Mouse (Mus musculus): ENCODE data around the gene Stt3a. TPM values are rescaled to one million over a fixed set of nuclear protein-coding genes. Genes with fewer than 3 reads are reported as not detected.

Stt3a gene
- 10 to 100 TPM; 73.9 to 77.3 TPM for total RNA-seq (2021)
- long read RNA-seq, experiment 1, full-length matches to known transcripts, result 34 of 37 reads
- long read RNA-seq, experiment 1, partial matches to known transcripts, result 2 of 37 reads
- long read RNA-seq, experiment 1, other reads (novel, unspliced or antisense), result 1 of 37 reads
- long read RNA-seq, experiment 2, full-length matches to known transcripts, result 20 of 25 reads
- long read RNA-seq, experiment 2, partial matches to known transcripts, result 2 of 25 reads
- long read RNA-seq, experiment 2, other reads (novel, unspliced or antisense), result 3 of 25 reads

DNA sequence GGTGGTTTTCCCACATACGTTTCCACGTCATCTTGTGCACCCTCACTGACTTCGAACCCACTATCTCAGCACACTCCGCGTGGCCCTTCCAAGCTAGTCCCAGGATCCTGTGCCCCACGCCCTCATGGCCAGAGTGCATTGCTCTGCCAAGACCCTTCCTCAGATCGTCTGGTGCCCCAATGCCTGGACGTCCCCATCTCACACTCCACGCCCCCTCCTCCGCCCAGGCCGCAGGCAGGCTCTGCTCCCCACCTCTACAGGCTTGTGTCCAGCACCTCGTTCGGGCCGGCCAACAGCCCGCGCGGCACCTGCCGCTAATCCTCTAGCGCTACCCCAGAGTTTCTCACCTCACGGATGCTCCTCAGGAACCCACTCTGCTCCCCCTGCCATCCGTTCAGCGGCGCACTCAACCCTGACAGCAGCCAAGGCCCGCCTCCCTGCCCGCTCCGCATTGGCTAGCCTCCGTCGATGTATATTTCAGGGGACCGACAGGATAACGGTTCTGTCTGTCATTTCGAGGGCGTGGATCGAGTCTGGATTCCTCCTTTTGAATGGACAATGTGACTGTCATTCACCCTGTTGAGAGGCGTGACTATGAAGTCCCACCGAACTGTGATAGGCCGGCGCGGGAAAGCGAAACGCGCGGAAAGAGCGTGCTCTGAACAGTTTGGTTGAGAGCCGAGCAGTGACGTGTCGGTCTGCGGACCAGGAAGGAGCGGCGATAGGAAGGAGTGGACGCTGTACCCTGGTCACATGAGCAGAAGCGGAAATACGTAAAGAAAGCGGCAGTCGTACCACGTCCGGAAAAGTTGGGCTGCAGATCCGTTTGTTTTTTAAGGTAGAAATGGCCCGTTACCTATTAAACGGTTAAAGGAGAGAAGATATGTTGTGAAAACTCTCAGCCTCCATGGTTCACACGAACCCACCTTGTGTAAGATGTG, at the start of gene Stt3a:
Stt3a (minus strand) TSS at position 477 of the 941 bp plus-strand sequence.
- peak; percentile 99 to 100 for DNase-seq (ENCODE audit: low spot score in 2 of 2)

DNA sequence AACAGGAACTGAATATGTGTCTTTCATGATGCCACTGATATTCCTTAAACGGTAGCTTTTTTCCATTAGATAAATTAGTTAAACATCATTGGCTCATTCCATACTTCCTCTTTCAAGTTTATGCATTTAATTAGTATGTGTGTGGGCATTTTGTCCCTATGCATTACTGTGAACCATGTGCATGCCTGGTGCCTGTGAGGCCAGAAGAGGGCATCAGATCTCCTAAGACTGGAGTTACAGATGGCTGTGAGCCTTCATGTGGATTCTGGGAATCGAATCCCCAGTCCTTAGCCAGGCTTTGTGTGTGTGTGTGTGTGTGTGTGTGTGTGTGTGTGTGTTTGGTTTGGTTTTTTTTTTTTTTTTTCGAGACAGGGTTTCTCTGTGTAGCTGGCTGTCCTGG, 47.0 kb upstream of the Stt3a start:
- no peak for DNase-seq (ENCODE audit: low spot score in 2 of 2)

DNA sequence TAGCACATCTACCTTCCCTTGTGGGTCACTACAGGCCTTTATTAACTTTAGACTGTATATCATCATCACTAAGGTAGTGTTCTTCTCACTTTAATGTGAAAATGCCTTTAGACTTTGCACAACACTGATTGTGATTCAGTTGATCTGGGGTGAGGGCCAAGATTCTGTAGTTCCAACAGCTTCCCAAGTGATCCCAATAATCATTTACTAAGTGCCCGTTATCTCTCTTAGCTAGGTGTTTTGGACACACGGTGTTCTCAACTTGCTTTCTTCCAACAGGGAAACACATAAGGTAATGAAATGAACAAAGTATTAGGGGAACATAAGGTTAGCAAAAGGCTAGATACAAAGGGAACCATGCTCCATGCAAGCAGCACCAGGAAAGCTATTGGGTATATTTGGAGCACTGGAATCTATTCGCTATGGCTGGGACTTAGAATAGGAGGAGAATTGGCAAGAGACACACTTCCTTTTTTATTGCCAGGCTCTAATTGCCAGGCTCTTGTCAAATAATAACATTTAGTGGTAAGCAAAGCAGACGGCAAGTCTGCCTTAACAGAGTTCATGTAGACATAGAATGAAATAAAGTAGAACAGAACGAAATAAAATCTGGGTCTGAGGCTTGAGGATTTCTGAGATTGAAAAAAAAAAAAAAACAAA, 40.8 kb upstream of the Stt3a start:
- no peak for DNase-seq (ENCODE audit: low spot score in 2 of 2)

DNA sequence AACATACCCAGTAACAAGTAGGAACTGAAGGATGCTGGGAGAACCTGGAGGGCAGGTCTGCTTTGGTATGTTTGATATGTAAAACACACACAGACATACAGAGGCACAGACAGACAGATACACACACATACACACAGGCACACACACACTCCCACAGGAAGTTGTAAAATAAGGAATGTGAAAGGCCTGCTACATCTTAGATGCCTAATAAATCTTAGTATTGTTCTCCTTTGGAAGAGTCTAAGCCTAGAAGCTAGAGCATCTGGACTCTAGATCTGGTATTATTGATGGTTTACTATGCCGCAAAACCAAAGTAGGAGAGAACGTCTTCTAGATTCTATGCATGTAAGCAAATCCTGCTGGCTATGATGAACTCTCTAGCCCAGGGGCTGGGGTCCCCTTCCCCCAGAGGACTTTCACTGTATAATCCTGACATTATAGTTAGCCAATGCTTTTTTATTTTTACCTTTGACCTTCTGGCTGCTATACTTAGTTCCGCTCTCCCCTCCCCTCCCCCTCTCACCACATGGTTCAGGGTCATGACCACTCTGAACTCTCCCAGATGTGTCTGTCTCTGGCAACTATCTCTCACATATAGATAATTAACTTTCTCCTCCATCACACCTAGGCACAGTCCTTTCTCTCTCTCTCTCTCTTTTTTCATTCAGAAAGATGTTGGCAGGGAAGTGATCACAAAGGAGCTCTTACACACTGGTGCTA, 37.9 kb upstream of the Stt3a start:
- no peak for DNase-seq (ENCODE audit: low spot score in 2 of 2)

DNA sequence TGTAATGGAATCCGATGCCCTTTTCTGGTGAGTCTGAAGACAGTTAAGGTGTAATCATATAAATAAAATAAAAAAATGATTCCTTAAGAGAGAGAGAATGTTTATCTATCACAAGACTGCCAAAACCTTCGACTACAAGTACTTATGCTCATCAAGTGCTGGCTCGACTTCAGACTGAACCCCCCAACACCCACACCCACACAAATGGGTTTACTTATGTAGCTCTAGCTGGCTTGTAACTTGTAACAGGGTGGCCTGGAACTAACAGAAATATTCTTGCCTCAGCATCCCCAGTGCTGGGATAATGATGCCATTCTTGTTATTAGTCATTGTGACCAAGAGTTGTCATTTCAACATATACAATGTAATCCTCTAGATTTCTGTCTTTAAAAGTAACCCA, 36.4 kb upstream of the Stt3a start:
- no peak for DNase-seq (ENCODE audit: low spot score in 2 of 2)

DNA sequence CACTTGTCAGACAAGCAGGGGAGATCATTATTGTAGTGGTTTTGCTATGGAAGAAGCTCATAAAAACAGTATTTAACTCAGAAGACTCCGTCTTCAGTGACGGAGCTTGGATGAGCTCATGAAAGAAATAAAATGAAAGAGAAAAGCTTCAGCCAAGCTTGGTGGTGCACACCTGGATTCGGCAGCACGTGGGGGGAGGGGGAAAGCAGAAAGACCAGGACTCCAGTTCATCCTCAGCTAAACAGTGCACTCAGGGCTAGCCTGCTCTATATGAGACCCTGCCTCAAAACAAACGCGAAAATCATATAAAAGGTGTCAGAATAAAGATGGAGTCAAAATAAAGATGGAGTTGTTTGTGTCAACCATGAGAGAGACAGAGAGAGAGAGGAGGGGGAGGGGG, 35.9 kb upstream of the Stt3a start:
- DNase-seq (ENCODE audit: low spot score in 2 of 2), result no peak

DNA sequence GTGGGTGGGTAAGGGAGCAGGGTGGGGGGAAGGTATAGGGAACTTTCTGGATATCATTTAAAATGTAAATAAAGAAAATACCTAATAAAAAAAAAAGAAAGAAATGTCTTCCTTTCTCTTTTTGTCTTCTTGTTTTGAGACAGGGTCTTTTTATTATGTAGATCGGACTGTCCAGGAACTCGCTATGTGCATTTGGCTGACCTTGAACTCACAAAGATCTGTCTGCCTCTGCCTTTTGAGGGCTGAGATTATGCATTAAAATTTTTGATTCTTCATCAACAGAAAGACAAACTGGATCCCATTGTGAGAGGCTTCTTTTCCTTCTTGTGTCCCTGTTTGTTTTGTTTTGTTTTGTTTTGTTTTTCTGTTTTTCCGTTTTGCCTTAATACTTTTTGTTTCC, 35.5 kb upstream of the Stt3a start:
- DNase-seq (ENCODE audit: low spot score in 2 of 2), result no peak

DNA sequence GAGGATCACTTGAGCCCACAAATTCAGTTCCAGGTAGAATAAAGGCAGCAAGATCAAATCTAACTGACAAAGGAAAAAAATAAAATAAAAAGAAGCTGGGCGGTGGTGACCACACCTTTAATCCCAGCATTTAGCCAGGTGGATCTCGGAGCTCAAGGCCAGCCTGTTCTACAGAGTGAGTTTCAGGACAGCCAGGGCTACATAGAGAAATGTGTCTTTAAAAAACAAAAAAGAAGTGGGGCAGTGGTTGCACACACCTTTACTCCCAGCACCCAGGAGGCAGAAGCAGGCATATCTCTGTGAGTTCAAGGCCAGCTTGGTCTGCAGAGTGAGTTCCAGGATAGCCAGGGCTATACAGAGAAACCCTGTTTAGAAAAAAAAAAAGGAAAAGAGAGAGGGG, 34.5 kb upstream of the Stt3a start:
- DNase-seq (ENCODE audit: low spot score in 2 of 2), result no peak

GRCm38 (mm10) chr9:36796781-36797555, 29.5 kb upstream of the Stt3a start, which contains the start of gene Ei24:
Gene Ei24, minus strand, starts transcription at chr9:36797393.
- DNase-seq (ENCODE audit: low spot score in 2 of 2), result peak; percentile 91 to 93

DNA sequence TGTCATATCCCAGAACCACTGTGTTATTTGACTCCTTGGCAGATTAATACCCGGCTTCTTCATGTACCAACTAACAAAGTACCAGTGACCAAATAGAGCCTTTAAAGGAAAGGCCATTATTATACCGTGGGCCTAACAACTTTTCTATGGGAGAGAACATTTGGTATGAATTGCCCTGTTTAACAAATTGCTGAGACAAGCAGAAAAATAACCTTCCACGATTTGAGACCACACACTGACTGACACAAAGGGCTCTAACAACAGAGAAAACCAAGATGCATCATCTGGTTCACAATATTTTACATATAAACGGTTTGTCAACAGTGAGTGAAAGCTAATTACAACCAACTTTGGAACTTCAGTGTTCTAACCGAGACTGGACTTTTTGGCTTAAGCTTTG, 28.7 kb upstream of the Stt3a start:
- no peak for DNase-seq (ENCODE audit: low spot score in 2 of 2)

GRCm38 (mm10) chr9:36795556-36795955, 28.1 kb upstream of the Stt3a start:
- no peak for DNase-seq (ENCODE audit: low spot score in 2 of 2)

DNA sequence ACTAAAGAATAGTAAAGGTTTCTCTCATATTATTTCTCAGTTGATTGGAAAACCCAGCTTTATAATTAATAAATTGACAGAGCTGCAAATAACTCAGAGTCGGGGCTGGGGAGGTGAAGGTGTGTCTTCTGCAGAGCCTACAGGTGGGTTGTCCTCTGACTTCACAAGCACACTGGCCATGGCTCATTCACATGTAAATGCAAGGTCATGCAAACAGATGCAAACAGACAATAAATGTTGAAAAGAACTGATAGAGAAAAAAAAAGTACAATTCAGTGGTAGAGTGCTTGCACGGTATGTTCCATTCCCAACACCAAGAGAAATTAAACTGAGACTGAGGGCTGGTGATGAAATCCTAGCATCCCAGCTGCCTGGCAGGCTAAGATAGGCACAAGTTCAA, 27.0 kb upstream of the Stt3a start:
- DNase-seq (ENCODE audit: low spot score in 2 of 2), result no peak

DNA sequence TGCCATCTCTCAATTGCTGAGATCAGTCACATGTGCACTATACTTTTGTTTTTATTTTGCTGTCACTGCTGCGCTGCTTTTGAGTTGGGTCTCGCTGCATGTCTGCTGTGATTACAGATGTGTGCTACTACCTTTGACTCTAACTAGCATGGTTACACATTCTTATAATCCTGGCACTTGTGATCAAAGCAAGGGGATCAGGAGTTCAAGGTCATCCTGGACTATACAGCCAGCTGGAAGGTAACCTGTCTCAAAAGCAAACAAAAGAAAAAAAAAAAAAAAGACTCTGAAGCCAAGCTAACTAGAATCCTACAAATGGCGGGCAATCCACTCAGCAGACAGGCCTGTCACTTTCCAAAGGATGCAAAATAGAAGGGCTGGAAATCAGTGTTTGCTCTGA, 24.7 kb upstream of the Stt3a start:
- no peak for DNase-seq (ENCODE audit: low spot score in 2 of 2)

DNA sequence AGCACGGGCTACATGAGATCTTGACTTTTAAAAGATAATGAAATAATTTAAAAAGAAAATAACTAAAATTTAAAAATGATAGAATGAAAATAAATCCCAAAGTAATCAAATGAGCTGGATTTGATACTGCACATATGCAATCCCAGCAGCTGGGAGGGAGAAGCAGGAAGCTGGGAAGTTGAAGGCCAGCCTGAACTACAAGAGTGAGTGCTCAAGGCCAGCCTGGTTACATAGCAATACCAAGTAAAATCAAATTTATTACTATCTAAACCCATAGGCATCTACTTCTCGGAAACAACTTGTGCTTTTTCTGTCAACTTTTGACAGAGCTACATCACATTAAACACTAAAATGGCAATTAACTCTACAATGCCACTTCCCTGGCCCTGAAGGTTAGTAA, 16.4 kb upstream of the Stt3a start:
- no peak for DNase-seq (ENCODE audit: low spot score in 2 of 2)

- no peak for DNase-seq (ENCODE audit: low spot score in 2 of 2)
Observed at GRCm38 (mm10) chr9:36769048-36769413, 1.6 kb upstream of the Stt3a start.

- peak; percentile 30 to 43 for DNase-seq (ENCODE audit: low spot score in 2 of 2)
Observed at GRCm38 (mm10) chr9:36768156-36769047, 923 bp upstream of the Stt3a start.

DNA sequence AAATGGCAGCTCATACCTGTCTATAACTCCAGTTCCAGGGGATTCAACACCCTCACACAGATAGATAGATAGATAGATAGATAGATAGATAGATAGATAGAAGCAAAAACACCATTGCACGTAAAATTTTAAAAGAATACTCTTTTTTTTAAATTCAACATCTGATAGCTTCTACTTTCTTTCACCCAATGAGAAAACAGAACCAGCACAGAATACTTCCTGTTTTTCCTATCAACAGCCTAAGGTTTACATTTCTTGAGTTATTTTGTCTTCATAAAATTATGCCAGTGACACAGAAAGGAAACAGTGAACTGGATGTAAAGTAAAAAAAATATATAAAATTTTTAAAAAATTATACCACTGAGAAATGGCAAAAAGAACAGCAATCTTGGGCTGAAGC, 3.1 kb downstream of the Stt3a start:
- DNase-seq (ENCODE audit: low spot score in 2 of 2), result no peak

DNA sequence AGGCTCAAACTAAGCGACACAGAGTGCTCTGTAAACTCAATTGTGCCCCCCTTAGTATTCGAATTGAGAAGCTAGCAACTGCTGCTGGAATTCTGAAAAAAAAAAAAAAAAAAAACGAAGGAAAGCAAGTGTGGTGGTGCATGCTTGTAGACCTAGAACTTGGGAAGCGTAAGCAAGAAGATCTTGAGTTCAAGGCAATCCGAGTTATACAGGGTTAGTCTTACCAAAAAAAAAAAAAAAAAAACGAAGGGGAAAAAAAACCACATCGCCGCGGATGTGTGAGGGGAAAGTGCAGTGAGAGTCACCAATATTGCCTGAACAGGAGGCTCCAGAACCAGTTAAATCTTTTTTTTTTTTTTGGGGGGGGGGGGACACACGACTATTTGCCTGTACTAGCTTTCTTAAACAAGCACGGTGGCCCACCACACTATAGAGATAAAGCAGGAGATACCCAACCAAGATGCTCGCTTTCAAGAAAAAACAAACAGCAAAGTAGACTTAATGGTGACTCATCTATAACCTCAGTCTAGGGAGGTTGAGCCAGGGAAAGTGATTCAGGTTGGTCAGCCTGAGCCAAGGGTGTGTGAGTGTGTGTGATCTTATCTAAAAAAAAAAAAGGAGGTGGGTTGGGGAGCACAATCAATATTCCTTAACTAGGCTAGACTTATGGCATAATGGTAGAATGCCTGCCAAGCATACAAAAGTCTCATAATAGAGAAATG, 40.3 kb downstream of the Stt3a start, which contains the start of gene Chek1:
Chek1 (minus strand) TSS at position 32 of the 722 bp plus-strand sequence.
- DNase-seq (ENCODE audit: low spot score in 2 of 2), result no peak
